Mouse (Mus musculus) lung, postnatal 36 days (tissue): Measurements from ENCODE around the gene Limd2.
"Not testable (repeated sequence)": the region's sequence is repeated elsewhere in the genome, so short reads cannot be mapped to it uniquely, and the experiment has no call there.

Experiments used
- DNase-seq: peaks from one replicate; pipeline ENCODE4 v3.0.0; 2022; ENCODE audit warnings: mixed read lengths

The Limd2 gene

DNA sequence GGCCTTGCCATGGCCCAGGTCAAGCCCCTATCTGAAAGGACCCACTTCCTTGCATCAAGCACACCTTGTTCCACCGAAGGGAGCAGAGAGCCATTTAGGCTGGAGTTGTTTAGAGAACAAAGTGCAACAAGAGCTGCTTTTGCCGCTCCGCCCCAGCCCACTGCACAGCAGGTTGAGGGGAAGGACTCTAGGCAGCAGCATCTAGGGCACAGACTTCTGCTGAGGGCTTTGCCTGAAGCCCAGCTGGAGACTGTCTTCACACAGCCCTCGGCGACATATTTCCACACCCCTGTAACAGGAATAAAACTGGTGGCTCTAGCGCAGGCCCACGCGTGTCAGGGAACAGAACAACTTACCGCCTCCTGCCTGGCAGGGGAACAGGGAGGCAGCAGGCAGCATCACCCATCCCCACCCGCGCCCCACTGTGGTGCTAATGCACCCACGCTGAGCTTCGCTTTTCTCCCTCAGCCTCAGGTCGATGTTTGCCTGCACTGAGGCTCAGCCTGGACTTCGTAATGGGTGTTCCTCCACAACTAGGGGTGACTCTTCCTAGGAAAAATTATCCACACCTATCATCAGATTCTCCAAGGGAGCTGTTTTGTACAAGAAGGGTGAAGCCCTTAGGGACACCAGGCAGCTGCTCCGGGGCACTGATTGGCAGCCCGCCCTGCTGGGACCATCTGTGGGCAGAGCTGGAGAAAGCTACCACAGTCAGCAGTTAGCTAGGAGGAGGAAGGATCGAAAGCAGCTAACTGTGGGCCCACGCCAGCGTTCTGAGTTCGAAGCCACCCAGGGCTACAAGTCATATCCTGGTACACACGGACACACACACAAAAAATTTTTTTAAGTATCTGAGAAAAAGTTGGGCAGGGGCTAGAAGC, at the start of gene Limd2, which contains the start of gene Gm10840:
TSS of gene Limd2 (minus strand) at position 20 of the 881 bp plus-strand sequence.
TSS of gene Gm10840 (plus strand) at position 10 of the 881 bp plus-strand sequence.
- DNase-seq = peak; percentile 58

DNA sequence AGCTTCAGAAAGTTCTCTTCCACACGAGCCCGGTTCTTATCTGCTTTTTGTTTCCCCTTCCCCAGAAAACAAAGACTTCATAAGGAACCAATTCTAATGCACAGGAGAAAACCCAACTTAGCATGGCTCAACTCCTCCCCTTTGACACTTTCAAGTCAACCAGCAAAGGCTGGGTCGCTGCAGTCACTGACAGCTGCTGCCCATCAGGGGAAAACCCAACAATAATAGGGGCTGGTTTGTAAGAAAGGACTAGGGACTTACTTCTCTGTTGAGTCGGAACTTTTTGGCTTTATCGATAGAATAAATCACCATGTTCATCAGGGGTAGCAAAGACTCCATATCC, 41.4 kb upstream of the Limd2 start, which contains the start of gene Strada:
TSS of gene Strada (minus strand) at position 46 of the 343 bp plus-strand sequence.
- no peak for DNase-seq

DNA sequence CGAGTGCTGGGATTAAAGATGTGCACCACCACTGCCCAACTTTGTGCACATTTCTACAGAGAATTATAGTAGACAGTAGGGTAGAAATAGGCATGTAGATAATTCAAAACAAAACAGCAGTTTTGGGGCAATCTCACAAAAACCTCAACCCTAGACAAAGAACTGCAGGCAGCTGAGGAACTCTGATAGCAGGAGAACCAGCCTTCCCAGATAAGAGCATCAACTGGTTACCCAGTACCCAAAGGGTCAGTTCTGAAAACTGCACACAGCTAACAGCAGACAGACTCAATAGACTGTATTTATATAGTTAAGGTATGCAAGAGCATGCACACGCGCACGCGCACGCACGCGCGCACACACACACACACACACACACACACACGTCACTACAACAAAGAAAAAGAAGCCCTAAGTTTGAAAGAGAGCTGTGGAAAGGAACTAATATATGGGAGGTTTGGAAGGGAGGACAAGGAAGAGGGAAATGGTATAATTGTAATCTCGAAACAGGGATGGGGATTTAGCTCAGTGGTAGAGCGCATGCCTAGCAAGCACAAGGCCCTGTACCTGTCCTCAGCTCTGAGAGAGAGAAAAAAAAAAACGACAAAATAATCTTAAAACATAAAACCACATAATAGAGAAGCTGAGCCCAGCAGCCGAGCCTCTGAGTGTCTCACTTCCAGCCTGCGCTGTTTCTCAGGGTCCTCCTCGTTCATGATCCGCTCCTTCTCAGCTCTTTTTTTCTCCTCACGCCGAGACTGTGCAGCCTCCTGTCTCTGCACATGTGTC, 40.9 kb upstream of the Limd2 start:
- no peak for DNase-seq

GRCm38 (mm10) chr11:106200756-106201155, 40.1 kb upstream of the Limd2 start:
- no peak for DNase-seq

DNA sequence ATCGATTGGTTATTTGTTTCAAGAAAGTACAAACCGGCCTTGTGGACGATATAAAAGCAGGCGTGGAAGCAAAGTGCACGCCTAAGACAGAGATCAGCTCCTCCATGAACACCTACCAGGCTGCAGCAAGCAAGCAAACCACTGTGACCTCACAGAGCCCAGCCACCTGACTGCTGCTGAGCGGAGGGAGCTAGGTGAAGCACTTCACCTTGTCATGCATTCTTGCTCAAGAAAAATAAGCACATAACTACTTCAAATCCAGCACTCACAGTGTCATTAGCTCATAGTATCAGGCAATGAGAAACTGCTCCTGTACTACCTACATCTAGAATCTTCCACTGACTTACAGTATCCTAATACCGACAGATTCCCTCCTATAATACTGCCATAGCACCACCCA, 39.3 kb upstream of the Limd2 start:
- DNase-seq = not testable (repeated sequence)

DNA sequence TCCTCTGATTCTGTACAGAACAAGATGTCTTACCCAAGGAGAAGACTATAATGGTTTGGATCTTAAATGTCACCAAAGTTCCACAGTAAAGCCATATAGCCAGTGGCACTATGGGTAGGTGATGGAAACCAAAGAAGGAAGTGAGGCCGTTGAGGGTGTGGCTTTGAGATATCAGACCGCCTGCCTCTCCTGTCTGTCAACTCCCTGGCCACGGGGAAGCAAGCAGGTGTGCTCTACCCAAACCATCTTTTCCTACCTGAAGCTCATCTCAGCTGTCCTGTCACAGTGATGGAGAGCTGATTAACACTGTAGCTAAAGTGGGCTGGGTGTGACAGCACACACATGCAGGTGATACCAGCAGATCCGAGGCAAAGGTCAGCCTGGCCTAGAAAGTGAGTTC, 37.6 kb upstream of the Limd2 start:
- DNase-seq = no peak

- no peak for DNase-seq
These were observed 34.7 kb upstream of the Limd2 start for GRCm38 (mm10) chr11:106195341-106195740.

DNA sequence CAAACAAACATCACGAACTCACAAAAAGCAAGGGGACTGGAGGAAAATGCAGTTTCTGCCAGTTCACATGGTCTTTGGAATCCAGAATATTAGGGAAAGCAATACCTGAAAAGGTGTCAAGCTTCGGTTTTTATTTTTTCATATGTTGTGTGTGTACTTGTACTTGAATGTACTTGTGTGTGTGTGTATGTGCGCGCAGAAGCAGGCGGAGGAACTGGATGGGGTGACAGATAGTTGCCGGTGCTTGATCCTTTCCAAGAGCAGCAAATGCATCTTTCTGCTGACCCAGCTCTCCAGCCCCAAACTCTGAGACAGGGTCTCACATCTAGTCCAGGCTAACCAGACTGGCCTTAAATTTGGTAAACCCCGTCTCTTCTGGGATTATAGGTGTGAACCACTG, 34.2 kb upstream of the Limd2 start:
- DNase-seq = no peak

GRCm38 (mm10) chr11:106194155-106194541, 33.5 kb upstream of the Limd2 start:
- no peak for DNase-seq

- peak; percentile 98 for DNase-seq
These were observed 32.9 kb upstream of the Limd2 start for GRCm38 (mm10) chr11:106193371-106194154.

- DNase-seq = peak; percentile 46
These were observed 32.2 kb upstream of the Limd2 start for GRCm38 (mm10) chr11:106192657-106193370.

GRCm38 (mm10) chr11:106192241-106192640, 31.6 kb upstream of the Limd2 start:
- DNase-seq = no peak

GRCm38 (mm10) chr11:106191716-106192115, 31.1 kb upstream of the Limd2 start:
- no peak for DNase-seq

DNA sequence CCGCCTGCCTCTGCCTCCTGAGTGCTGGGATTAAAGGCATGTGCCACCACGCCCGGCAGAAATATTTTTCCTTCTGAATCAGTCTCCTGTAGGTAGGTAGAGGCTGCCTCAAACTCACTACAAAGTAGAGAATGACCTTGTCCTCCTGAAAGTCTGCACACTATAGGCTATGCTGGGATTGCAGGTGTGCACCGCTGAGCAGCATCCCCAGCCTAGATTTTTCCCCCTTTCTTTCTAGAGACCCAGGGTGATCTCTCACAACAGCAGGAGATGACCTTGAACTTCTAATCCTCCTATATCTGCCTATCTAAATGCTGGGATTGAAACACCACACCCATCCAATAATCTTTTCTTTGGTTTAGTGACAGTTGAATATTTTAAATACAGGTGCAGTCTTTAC, 26.7 kb upstream of the Limd2 start:
- DNase-seq = no peak

DNA sequence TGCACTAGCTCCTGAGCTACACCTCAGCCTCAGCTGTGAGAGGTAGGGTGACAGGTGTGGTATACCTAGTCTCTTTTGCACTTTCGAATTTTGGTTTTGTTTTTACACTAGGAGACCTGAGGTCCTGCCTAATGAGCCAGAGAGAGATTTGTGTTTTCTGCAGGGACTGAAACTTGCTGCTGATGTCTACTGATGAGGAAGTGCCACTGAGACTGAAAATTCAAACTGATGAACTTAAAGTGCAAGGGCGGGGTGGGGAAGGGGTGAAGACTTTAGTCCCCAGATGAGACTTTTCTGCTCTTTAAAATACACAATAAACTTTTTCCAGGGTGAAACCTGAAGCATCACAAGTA, 19.8 kb upstream of the Limd2 start:
- no peak for DNase-seq

DNA sequence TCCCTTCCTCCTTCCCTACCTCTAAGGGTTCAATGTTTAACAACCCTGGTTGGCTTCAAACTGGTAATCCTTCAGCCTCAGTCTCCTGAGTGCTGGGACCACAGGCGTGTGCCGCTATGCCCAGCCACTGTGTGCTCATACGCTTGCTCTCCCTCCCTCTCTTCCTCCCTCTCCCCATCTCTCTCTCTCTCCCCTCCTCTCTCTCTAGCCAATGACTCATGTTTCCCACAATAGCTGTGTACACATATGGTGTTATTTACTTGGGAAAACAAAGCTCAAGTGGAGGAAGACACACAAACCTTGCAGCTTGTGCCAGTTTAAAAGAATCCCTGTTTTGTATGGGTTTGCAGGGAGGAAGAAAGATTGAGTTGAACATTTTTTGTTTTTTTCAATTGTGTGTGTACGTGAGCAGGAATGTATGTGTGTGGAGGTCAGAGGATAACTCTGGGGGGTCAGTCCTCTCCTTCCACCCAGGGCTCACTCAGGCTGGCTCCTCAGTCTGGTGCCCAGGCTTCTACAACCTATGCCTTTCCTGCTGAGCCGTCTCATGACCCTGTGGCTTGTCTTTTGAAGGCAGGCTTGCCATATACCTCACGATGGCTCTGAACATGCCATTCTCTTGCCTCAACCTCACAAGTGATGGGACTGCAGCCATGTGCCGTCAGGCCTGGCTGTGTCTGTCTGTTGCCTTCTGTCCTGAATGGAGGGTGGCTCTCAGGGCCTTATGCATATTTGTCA, 19.2 kb upstream of the Limd2 start:
- DNase-seq = no peak

- no peak for DNase-seq
These were observed 17.5 kb upstream of the Limd2 start for GRCm38 (mm10) chr11:106178036-106178782.

- no peak for DNase-seq
These were observed 15.7 kb upstream of the Limd2 start for GRCm38 (mm10) chr11:106176372-106176771.

DNA sequence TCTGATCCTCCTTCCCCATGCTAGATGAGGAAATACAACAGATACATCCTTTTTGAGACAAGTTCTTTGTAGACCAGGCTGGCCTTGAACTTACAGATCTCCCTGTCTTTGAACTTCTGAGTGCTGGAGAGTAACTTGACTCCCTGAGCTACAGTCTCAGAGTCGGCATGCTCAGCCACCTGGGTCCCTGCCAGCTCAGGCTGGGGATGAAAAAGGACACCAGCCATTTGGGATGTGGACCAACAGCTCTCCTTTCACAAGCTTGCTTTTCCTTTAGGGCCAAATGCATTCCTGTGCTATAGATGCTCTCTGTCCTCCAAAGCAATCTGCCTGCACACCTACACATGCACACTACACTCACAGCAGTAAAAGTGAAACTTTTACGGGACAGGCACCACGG, 14.4 kb upstream of the Limd2 start:
- no peak for DNase-seq

- no peak for DNase-seq
These were observed 13.7 kb upstream of the Limd2 start for GRCm38 (mm10) chr11:106174372-106174771.

GRCm38 (mm10) chr11:106173228-106173627, 12.6 kb upstream of the Limd2 start:
- DNase-seq = no peak
